ENCODE assay signal across 20 mouse cellular contexts in genomic region chr1:127219621-127220020, GRCm38 (mm10). TPM values are rescaled to one million over a fixed set of nuclear protein-coding genes. Genes with fewer than 3 reads are reported as not detected.
DNase-seq lines count a peak whose midpoint lies in the region; TF ChIP-seq lines count a peak whose summit lies in the region.
"Had no signal": no experiment of that assay in that cellular context is flagged by ENCODE, and none has a peak within 500 bp of the region (broad histone marks: within the 10 kb centered on the region; RNA-seq: fewer than 3 reads in every experiment).

No protein-coding gene starts in this region.

- no peak for DNase-seq in spleen, adult 2 months (ENCODE audit: low read depth in 1 of 2, low spot score in 2 of 2)
- no peak for DNase-seq in spleen, adult 12 weeks (ENCODE audit: low spot score)
- DNase-seq in CH12.LX (ENCODE audit: extremely low read depth) = peak; percentile 63
- DNase-seq in lung, postnatal 14 days = no peak
- DNase-seq in thymus, adult 2 months = no peak
- DNase-seq in cerebellum, postnatal 36 days = no peak
- DNase-seq: adrenal gland, postnatal 10 days; B cell, adult 2 months; cerebellum, adult 2 months; cerebellum, postnatal 14 days; gastrocnemius, postnatal 36 days; heart, postnatal 10 days; heart, postnatal 4 days had no signal

- dilution Hi-C loops in CH12.LX (cut with MboI; ENCODE audit: extremely low pct_ligation_motif_present, extremely low pct_unique_long_range_greater_than_20kb, low sequenced_read_pairs) = no loop called here

- H3K4me2 ChIP-seq in CH12.LX (ENCODE audit: insufficient read depth, low read depth, poor library complexity, severe bottlenecking) = no peak overlapping the region
- H3K4me2 ChIP-seq: embryonic facial prominence, embryonic 12.5 days; forebrain, embryonic 15.5 days; hindbrain, embryonic 12.5 days had no signal

- TF ChIP-seq EP300 in CH12.LX (IDR thresholded peaks at IDR 0.05; ENCODE audit: low read length) = no peak

- TF ChIP-seq POLR2A in spleen, adult 2 months (IDR thresholded peaks at IDR 0.05; ENCODE audit: low read depth, low read length) = no peak
- TF ChIP-seq POLR2A in CH12.LX (IDR thresholded peaks at IDR 0.05; ENCODE audit: low read depth, low read length) = no peak
- no peak for TF ChIP-seq POLR2A in bone marrow macrophage, adult 2 months (IDR thresholded peaks at IDR 0.05; ENCODE audit: borderline replicate concordance, low read depth, low read length)
- no peak for TF ChIP-seq POLR2A in thymus, adult 2 months (IDR thresholded peaks at IDR 0.05; ENCODE audit: control insufficient read depth, extremely low read depth, insufficient read depth, low read length, poor library complexity)

- peak overlapping the region; percentile 12; the same call in 1 of the 2 replicates for H3K27ac ChIP-seq in spleen, adult 2 months (ENCODE audit: insufficient read depth, low read length)
- H3K27ac ChIP-seq in CH12.LX (ENCODE audit: insufficient read depth, low read depth) (0 out of 2 replicates have a peak overlapping the region, but pooled peaks have one; percentile 36), macrophage (peak overlapping the region; percentile 92)
- peak overlapping the region; percentile 95 for H3K27ac ChIP-seq in bone marrow macrophage, adult 2 months (ENCODE audit: insufficient read depth, low read depth, low read length)
- no peak overlapping the region for H3K27ac ChIP-seq in thymus, adult 2 months (ENCODE audit: control insufficient read depth, insufficient read depth, low read length)
- H3K27ac ChIP-seq: embryonic facial prominence, embryonic 12.5 days; forebrain, embryonic 15.5 days; heart, embryonic 10.5 days; hindbrain, embryonic 12.5 days had no signal

- in situ Hi-C loops in CH12.LX (cut with MboI; ENCODE audit: low pct_ligation_motif_present, low pct_unique_long_range_greater_than_20kb, low sequenced_read_pairs) = loop anchor here (25.0 kb wide), 1 partner anchor 468 kb away; the partner anchor contains the start of gene Tmem163

- 74% methylated on average over 4 of the region's 4 CpGs for WGBS in spleen, adult 2 months
- 82% methylated on average over 4 of the region's 4 CpGs for WGBS in macrophage (ENCODE audit: missing documents)
- 90% methylated on average over 4 of the region's 4 CpGs for WGBS in thymus, adult 2 months

- TF ChIP-seq RAD21 in CH12.LX (IDR thresholded peaks at IDR 0.05; ENCODE audit: low read depth, low read length) = no peak

- H3K36me3 ChIP-seq in spleen, adult 2 months (ENCODE audit: control insufficient read depth, insufficient read depth, low read length) = no peaks in the 10 kb centered on the region
- H3K36me3 ChIP-seq in CH12.LX (replicated peaks in 1 of 2; ENCODE audit: control insufficient read depth in 1 of 2, insufficient read depth in 1 of 2, low read length in 1 of 2) (peaks cover 0 to 15% of the 10 kb centered on the region in 2 experiments), macrophage (ENCODE audit: inconsistent target) (no peaks in the 10 kb centered on the region)
- H3K36me3 ChIP-seq in thymus, adult 2 months (ENCODE audit: control insufficient read depth, insufficient read depth, low read length) = no peaks in the 10 kb centered on the region
- H3K36me3 ChIP-seq: embryonic facial prominence, embryonic 12.5 days; forebrain, embryonic 15.5 days; heart, embryonic 10.5 days; hindbrain, embryonic 12.5 days had no signal

- peaks cover 9% of the 10 kb centered on the region; the same call in 1 of the 2 replicates for H3K4me1 ChIP-seq in spleen, adult 2 months (ENCODE audit: control insufficient read depth, insufficient read depth, insufficient read length)
- H3K4me1 ChIP-seq in CH12.LX (ENCODE audit: control insufficient read depth in 1 of 2, insufficient read depth in 2 of 2) = peaks cover 12 to 60% of the 10 kb centered on the region in 2 experiments
- peaks cover 79% of the 10 kb centered on the region for H3K4me1 ChIP-seq in bone marrow macrophage, adult 2 months (ENCODE audit: control insufficient read depth, insufficient read depth, low read length)
- H3K4me1 ChIP-seq in thymus, adult 2 months (replicated peaks; ENCODE audit: control insufficient read depth, insufficient read depth, low read length) = peaks cover 23% of the 10 kb centered on the region
- H3K4me1 ChIP-seq: forebrain, embryonic 15.5 days had no signal

- H3K79me2 ChIP-seq in CH12.LX (replicated peaks; ENCODE audit: control insufficient read depth, extremely low read depth, insufficient read depth, poor library complexity, severe bottlenecking) (0 out of 2 replicates have a peak, but pooled peaks cover 2% of the 10 kb centered on the region), macrophage (ENCODE audit: inconsistent target) (peaks cover 96% of the 10 kb centered on the region)

- H3K27me3 ChIP-seq in spleen, adult 2 months (ENCODE audit: control insufficient read depth, insufficient read depth, low read length) = no peaks in the 10 kb centered on the region
- H3K27me3 ChIP-seq in CH12.LX (replicated peaks) = no peaks in the 10 kb centered on the region
- H3K27me3 ChIP-seq in thymus, adult 2 months (ENCODE audit: control insufficient read depth, insufficient read depth, low read length) = no peaks in the 10 kb centered on the region
- H3K27me3 ChIP-seq: embryonic facial prominence, embryonic 12.5 days; forebrain, embryonic 15.5 days; hindbrain, embryonic 12.5 days; Patski had no signal

- H3K9ac ChIP-seq in CH12.LX (ENCODE audit: insufficient read depth, low read depth) = no peak overlapping the region
- H3K9ac ChIP-seq: embryonic facial prominence, embryonic 12.5 days; forebrain, embryonic 15.5 days; hindbrain, embryonic 12.5 days had no signal

- no peak overlapping the region for H3K4me3 ChIP-seq in spleen, adult 2 months (ENCODE audit: extremely low read depth, insufficient read depth, insufficient read length)
- H3K4me3 ChIP-seq in CH12.LX (replicated peaks in 1 of 3; ENCODE audit: low read depth in 2 of 3, low read length in 2 of 3, poor library complexity in 1 of 3) = no peak overlapping the region
- H3K4me3 ChIP-seq in bone marrow macrophage, adult 2 months (ENCODE audit: insufficient read depth, low read length) = no peak overlapping the region
- no peak overlapping the region for H3K4me3 ChIP-seq in macrophage (ENCODE audit: inconsistent target)
- no peak overlapping the region for H3K4me3 ChIP-seq in thymus, adult 2 months (ENCODE audit: control insufficient read depth, insufficient read depth, low read length)
- H3K4me3 ChIP-seq: embryonic facial prominence, embryonic 12.5 days; forebrain, embryonic 15.5 days; heart, embryonic 10.5 days; hindbrain, embryonic 12.5 days had no signal

- TF ChIP-seq CTCF in spleen, adult 2 months (IDR thresholded peaks at IDR 0.05; ENCODE audit: extremely low read depth, insufficient read depth, insufficient read length, insufficient replicate concordance) = no peak
- TF ChIP-seq CTCF in CH12.LX (conservative IDR thresholded peaks at IDR 0.05 in 1 of 2, IDR thresholded peaks at IDR 0.05 in 1 of 2; ENCODE audit: low read depth in 2 of 2, low read length in 2 of 2) = no peak
- TF ChIP-seq CTCF in bone marrow macrophage, adult 2 months (IDR thresholded peaks at IDR 0.05; ENCODE audit: low read depth, low read length) = no peak
- TF ChIP-seq CTCF in thymus, adult 2 months (IDR thresholded peaks at IDR 0.05; ENCODE audit: borderline replicate concordance, control insufficient read depth, extremely low read depth, insufficient read depth, low read length, poor library complexity) = no peak

- peaks cover 3% of the 10 kb centered on the region for H3K9me3 ChIP-seq in CH12.LX (replicated peaks; ENCODE audit: low read length)
- H3K9me3 ChIP-seq: embryonic facial prominence, embryonic 12.5 days; forebrain, embryonic 15.5 days; heart, embryonic 10.5 days; hindbrain, embryonic 12.5 days had no signal

TF ChIP-seq in CH12.LX, 34 proteins besides CTCF, POLR2A, EP300 and RAD21:
- TF ChIP-seq IRF4 (IDR thresholded peaks at IDR 0.05; ENCODE audit: low read depth, low read length) (no peak), ZC3H11A (IDR thresholded peaks at IDR 0.05; ENCODE audit: low read depth, low read length) (no peak), TCF12 (IDR thresholded peaks at IDR 0.05; ENCODE audit: low read depth, low read length) (peak; percentile 33; the same call in 1 of the 2 replicates), SMC3 (IDR thresholded peaks at IDR 0.05; ENCODE audit: low read depth, low read length) (no peak), ELF1 (IDR thresholded peaks at IDR 0.05; ENCODE audit: low read depth, low read length) (no peak), MAZ (IDR thresholded peaks at IDR 0.05; ENCODE audit: low read depth, low read length) (no peak)

RNA-seq across cellular contexts. Expression of gene Mgat5, which starts 14.8 kb away (rescaled TPM):
- 4.8 and 4.9 TPM in 2 replicates for polyA plus RNA-seq in spleen, adult 2 months (2012; rRNA removed)
- total RNA-seq in CH12.LX (2012; rRNA removed) (6.0 and 8.8 TPM in 2 replicates), CH12.LX (2014; rRNA removed) (6.1 and 6.6 TPM in 2 replicates)
- polyA plus RNA-seq in CH12.LX (2012; ENCODE audit: insufficient read length, low read depth) (5.9 and 6.0 TPM in 2 replicates), macrophage (2018) (23.8 to 56.9 TPM (median 29.7 TPM) in 3 replicates)
- 20.4 and 22.7 TPM in 2 replicates for polyA plus RNA-seq in bone marrow macrophage, adult 2 months (2012; ENCODE audit: insufficient read depth, insufficient read length, missing spikeins)
- 100 to 1,000 TPM in 18 of 26 experiments, 10 to 100 TPM in 8; 20.4 to 211 (median 116) TPM for total RNA-seq in macrophage (2018; cell fraction: chromatin; rRNA removed)
- 10 to 100 TPM; 23.6 to 59.8 (median 37.0) TPM for total RNA-seq in macrophage (2018; cell fraction: cytosol; rRNA removed)
- total RNA-seq in macrophage (2018; cell fraction: nucleus; rRNA removed) = 100 to 1,000 TPM in 3 of 26 experiments, 10 to 100 TPM in 23; 30.1 to 157 (median 70.9) TPM
- 24.1 and 24.6 TPM in 2 replicates for polyA plus RNA-seq in thymus, adult 2 months (2012; rRNA removed)
